ENCODE assay signal across 13 mouse cellular contexts in the genomic region with DNA sequence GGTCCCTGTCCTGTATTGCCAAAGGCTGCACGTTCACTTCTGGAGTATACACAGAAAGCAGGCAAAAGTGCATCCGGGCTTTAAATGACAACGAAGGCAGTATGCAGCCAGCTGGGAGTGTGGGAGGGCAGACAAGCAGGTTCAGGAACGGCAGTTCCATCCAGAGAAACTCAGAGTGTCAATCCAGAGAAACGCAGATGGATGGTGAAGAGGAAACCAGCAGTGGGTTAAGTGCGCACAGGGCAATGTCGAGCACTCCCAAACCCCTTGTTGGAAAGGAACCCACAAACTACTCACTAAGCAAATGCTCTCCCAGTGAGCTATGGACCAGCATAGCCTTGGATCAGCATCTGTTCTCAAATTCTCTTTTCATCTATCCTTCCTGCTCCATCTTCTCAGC.
DNase-seq lines count a peak whose midpoint lies in the region; ATAC-seq and TF ChIP-seq lines count a peak whose summit lies in the region.
"Had no signal": no experiment of that assay in that cellular context is flagged by ENCODE, and none has a peak within 500 bp of the region (broad histone marks: within the 10 kb centered on the region; RNA-seq: fewer than 3 reads in every experiment).

No protein-coding gene starts in this region.

- no peaks in the 10 kb centered on the region for H3K27me3 ChIP-seq in forebrain, embryonic 15.5 days
- H3K27me3 ChIP-seq in forebrain, embryonic 12.5 days: no peaks in the 10 kb centered on the region
- H3K27me3 ChIP-seq in limb, embryonic 14.5 days (ENCODE audit: control insufficient read depth, insufficient read depth, low read length): no peaks in the 10 kb centered on the region
- no peaks in the 10 kb centered on the region for H3K27me3 ChIP-seq in liver, embryonic 11.5 days (replicated peaks; ENCODE audit: control insufficient read depth, insufficient read depth, low read length)
- H3K27me3 ChIP-seq: embryonic facial prominence, embryonic 15.5 days; kidney, embryonic 15.5 days; limb, embryonic 12.5 days had no signal

- H3K9ac ChIP-seq in forebrain, embryonic 15.5 days (replicated peaks): no peak overlapping the region
- no peak overlapping the region for H3K9ac ChIP-seq in forebrain, embryonic 12.5 days
- H3K9ac ChIP-seq in limb, embryonic 14.5 days (ENCODE audit: low read depth, low read length, severe bottlenecking): no peak overlapping the region
- no peak overlapping the region for H3K9ac ChIP-seq in liver, embryonic 11.5 days (ENCODE audit: low read depth, low read length)
- H3K9ac ChIP-seq: embryonic facial prominence, embryonic 15.5 days; kidney, embryonic 15.5 days; limb, embryonic 12.5 days; midbrain, embryonic 13.5 days had no signal

- H3K27ac ChIP-seq in forebrain, embryonic 15.5 days (replicated peaks): peak overlapping the region; percentile 89
- no peak overlapping the region for H3K27ac ChIP-seq in forebrain, embryonic 12.5 days
- H3K27ac ChIP-seq in limb, embryonic 14.5 days (replicated peaks; ENCODE audit: low read depth, low read length): no peak overlapping the region
- no peak overlapping the region for H3K27ac ChIP-seq in liver, embryonic 11.5 days (ENCODE audit: low read depth, low read length)
- H3K27ac ChIP-seq: embryonic facial prominence, embryonic 15.5 days; kidney, embryonic 15.5 days; limb, embryonic 12.5 days; midbrain, embryonic 13.5 days had no signal

- no peaks in the 10 kb centered on the region for H3K36me3 ChIP-seq in forebrain, embryonic 15.5 days
- no peaks in the 10 kb centered on the region for H3K36me3 ChIP-seq in forebrain, embryonic 12.5 days (replicated peaks)
- no peaks in the 10 kb centered on the region for H3K36me3 ChIP-seq in limb, embryonic 14.5 days (ENCODE audit: control insufficient read depth, insufficient read depth, low read length)
- no peaks in the 10 kb centered on the region for H3K36me3 ChIP-seq in liver, embryonic 11.5 days (ENCODE audit: control insufficient read depth, insufficient read depth, low read length)
- H3K36me3 ChIP-seq: embryonic facial prominence, embryonic 15.5 days; kidney, embryonic 15.5 days; limb, embryonic 12.5 days; midbrain, embryonic 13.5 days had no signal

- peak; percentile 50 to 68 for DNase-seq in left cerebral cortex, postnatal 14 days (ENCODE audit: low spot score in 2 of 2)
- DNase-seq in left cerebral cortex, postnatal 4 days: no peak
- DNase-seq in layer of hippocampus, adult 11-12 months (ENCODE audit: low spot score): peak; percentile 79
- DNase-seq in limb, embryonic 14.5 days (ENCODE audit: low spot score): no peak
- no peak for DNase-seq in liver, embryonic 11.5 days (ENCODE audit: low spot score)
- DNase-seq in adipocyte (ENCODE audit: low spot score): no peak
- DNase-seq: adrenal gland, adult 8-10 months had no signal

- no peak overlapping the region for H3K4me3 ChIP-seq in forebrain, embryonic 15.5 days
- H3K4me3 ChIP-seq in forebrain, embryonic 12.5 days (replicated peaks): no peak overlapping the region
- H3K4me3 ChIP-seq in limb, embryonic 14.5 days (replicated peaks; ENCODE audit: low read length): no peak overlapping the region
- H3K4me3 ChIP-seq in liver, embryonic 11.5 days (ENCODE audit: low read depth, low read length): no peak overlapping the region
- H3K4me3 ChIP-seq: embryonic facial prominence, embryonic 15.5 days; kidney, embryonic 15.5 days; limb, embryonic 12.5 days; midbrain, embryonic 13.5 days had no signal

- peak; percentile 11; the same call in 1 of the 2 replicates for ATAC-seq in forebrain, embryonic 15.5 days (replicated peaks)
- ATAC-seq in forebrain, embryonic 12.5 days (ENCODE audit: low FRiP score): no peak
- ATAC-seq in limb, embryonic 14.5 days (ENCODE audit: low FRiP score, low read depth): no peak
- no peak for ATAC-seq in liver, embryonic 11.5 days (replicated peaks; ENCODE audit: low FRiP score)

- intact Hi-C loops in left cerebral cortex, postnatal 14 days (cut with DNase I): loop anchor here (1.0 to 5.0 kb wide), 2 partner anchors 44 to 46 kb away; no protein-coding TSS in a partner anchor
- intact Hi-C loops in left cerebral cortex, postnatal 4 days (cut with DNase I): loop anchor here (5.0 kb wide), 1 partner anchor 41 kb away; no protein-coding TSS in a partner anchor

- no peak for TF ChIP-seq POLR2A in limb, embryonic 14.5 days (IDR thresholded peaks at IDR 0.05; ENCODE audit: borderline replicate concordance, extremely low read depth, insufficient read depth, insufficient read length)

- peaks cover 47% of the 10 kb centered on the region for H3K4me1 ChIP-seq in forebrain, embryonic 15.5 days
- peaks cover 28% of the 10 kb centered on the region for H3K4me1 ChIP-seq in forebrain, embryonic 12.5 days
- H3K4me1 ChIP-seq in limb, embryonic 14.5 days (ENCODE audit: control insufficient read depth, insufficient read depth, low read length): peaks cover 29% of the 10 kb centered on the region
- no peaks in the 10 kb centered on the region for H3K4me1 ChIP-seq in liver, embryonic 11.5 days (replicated peaks; ENCODE audit: control insufficient read depth, insufficient read depth, low read length)

- 41% methylated on average over 7 of the region's 7 CpGs for WGBS in forebrain, embryonic 15.5 days
- WGBS in forebrain, embryonic 12.5 days: 83% methylated on average over 7 of the region's 7 CpGs
- WGBS in limb, embryonic 14.5 days: 68% methylated on average over 7 of the region's 7 CpGs
- WGBS in liver, embryonic 11.5 days: 70% methylated on average over 7 of the region's 7 CpGs

- 0 out of 2 replicates have a peak overlapping the region, but pooled peaks have one; percentile 32 for H3K4me2 ChIP-seq in forebrain, embryonic 15.5 days (replicated peaks)
- H3K4me2 ChIP-seq in forebrain, embryonic 12.5 days: no peak overlapping the region
- peak overlapping the region; percentile 25; the same call in 1 of the 2 replicates for H3K4me2 ChIP-seq in limb, embryonic 14.5 days (replicated peaks; ENCODE audit: low read depth, low read length, severe bottlenecking)
- H3K4me2 ChIP-seq in liver, embryonic 11.5 days: no peak overlapping the region
- H3K4me2 ChIP-seq: embryonic facial prominence, embryonic 15.5 days had no signal

- no peaks in the 10 kb centered on the region for H3K9me3 ChIP-seq in forebrain, embryonic 15.5 days
- no peaks in the 10 kb centered on the region for H3K9me3 ChIP-seq in forebrain, embryonic 12.5 days
- H3K9me3 ChIP-seq in limb, embryonic 14.5 days (ENCODE audit: control insufficient read depth, low read length): no peaks in the 10 kb centered on the region
- no peaks in the 10 kb centered on the region for H3K9me3 ChIP-seq in liver, embryonic 11.5 days (ENCODE audit: control insufficient read depth, low read length)
- H3K9me3 ChIP-seq: embryonic facial prominence, embryonic 15.5 days; kidney, embryonic 15.5 days; limb, embryonic 12.5 days; midbrain, embryonic 13.5 days had no signal

Comparison
In these comparisons a context has a peak if more than half of its experiments do, and no peak if none do; other contexts are left out.
1. H3K4me2 ChIP-seq: peak in forebrain, embryonic 15.5 days (single experiment) and limb, embryonic 14.5 days (single experiment); none in forebrain, embryonic 12.5 days (single experiment) and liver, embryonic 11.5 days (single experiment).
2. DNase-seq: peak in left cerebral cortex, postnatal 14 days (2 of 2) and layer of hippocampus, adult 11-12 months (single experiment); none in left cerebral cortex, postnatal 4 days (single experiment), limb, embryonic 14.5 days (single experiment), liver, embryonic 11.5 days (single experiment) and adipocyte (single experiment).